Mouse (Mus musculus) embryonic facial prominence, embryonic 13.5 days (tissue): ENCODE measurements at regions not wholly inside any gene's neighbourhood (a gene's known extent, or its start where the extent isn't known, plus 50 kb on each side); places are given as distances from the start of the nearest gene placed in this dataset.
A peak's percentile ranks its signal among the peaks of the same experiment; 100 is the strongest.

ENCODE experiments used
- ATAC-seq: fragments of 200-750 bp; cut with Nextera tagmentation; 2 replicates; pipeline ENCODE4 v1.8.0; 2017; ENCODE audit warnings: low read depth; ENCODE audit not compliant: insufficient number of reproducible peaks, insufficient read depth, low FRiP score, low TSS enrichment
- H3K27ac ChIP-seq: fragments of 300-500 bp; sonication (generic); 2 replicates; pipeline ENCODE4 v1.5.1; 2015; ENCODE audit warnings: moderate library complexity, mild to moderate bottlenecking, inconsistent platforms
- H3K27me3 ChIP-seq: fragments of 300-500 bp; sonication (generic); 2 replicates; pipeline ENCODE4 v1.6.1; 2015; ENCODE audit warnings: mild to moderate bottlenecking, inconsistent platforms
- H3K36me3 ChIP-seq: fragments of 300-500 bp; sonication (generic); 2 replicates; pipeline ENCODE4 v1.6.1; 2015; ENCODE audit warnings: mild to moderate bottlenecking, inconsistent platforms
- H3K4me1 ChIP-seq: fragments of 300-500 bp; sonication (generic); 2 replicates; pipeline ENCODE4 v1.6.1; 2015; ENCODE audit warnings: inconsistent platforms
- H3K4me2 ChIP-seq: fragments of 300-500 bp; sonication (generic); 2 replicates; pipeline ENCODE4 v1.6.1; 2015; ENCODE audit warnings: moderate library complexity, mild to moderate bottlenecking, inconsistent platforms
- H3K4me3 ChIP-seq: fragments of 300-500 bp; sonication (generic); 2 replicates; pipeline ENCODE4 v1.5.1; 2015; ENCODE audit warnings: mild to moderate bottlenecking, inconsistent platforms
- H3K9ac ChIP-seq: fragments of 300-500 bp; sonication (generic); 2 replicates; pipeline ENCODE4 v1.6.1; 2015; ENCODE audit warnings: mild to moderate bottlenecking, inconsistent platforms
- H3K9me3 ChIP-seq: fragments of 300-500 bp; sonication (generic); 2 replicates; pipeline ENCODE4 v1.6.1; 2016; ENCODE audit warnings: inconsistent platforms
- WGBS: fragments of 180-500 bp; shearing (Covaris S2); methylation state at CpG from one replicate; pipeline ENCODE4 v1.1.7; 2015; ENCODE audit warnings: mixed read lengths; 5-methylcytosine and 5-hydroxymethylcytosine counted together

DNA sequence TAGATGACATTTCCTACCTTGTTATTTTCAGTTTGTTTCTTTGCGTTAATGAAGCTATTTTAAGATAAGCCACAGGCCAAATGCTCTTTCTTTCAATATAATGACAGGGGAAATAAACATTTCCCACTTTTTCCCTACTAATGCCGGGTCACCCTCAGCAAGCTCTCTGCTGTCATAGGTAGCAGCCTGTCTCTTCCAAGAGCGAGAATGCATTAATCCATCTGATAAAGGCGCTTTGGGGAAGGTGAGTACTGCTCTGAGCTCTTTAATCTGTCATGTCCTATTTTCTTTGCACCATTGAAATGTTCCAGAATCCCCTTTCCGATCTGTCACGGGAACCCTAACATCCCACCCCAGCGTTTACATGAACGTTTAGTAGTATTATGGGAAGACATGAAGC lies 96.0 kb upstream of the Mrps30 start:
- Histone ChIP-seq H3K4me1 (no peaks in the 10 kb centered on the region), H3K27ac (no peak overlapping the region), H3K9ac (no peak overlapping the region), H3K36me3 (no peaks in the 10 kb centered on the region), H3K4me2 (no peak overlapping the region), H3K4me3 (no peak overlapping the region), H3K9me3 (no peaks in the 10 kb centered on the region), H3K27me3 (no peaks in the 10 kb centered on the region)
- WGBS: 54% methylated on average over 8 of the region's 8 CpGs
- no peak for ATAC-seq

DNA sequence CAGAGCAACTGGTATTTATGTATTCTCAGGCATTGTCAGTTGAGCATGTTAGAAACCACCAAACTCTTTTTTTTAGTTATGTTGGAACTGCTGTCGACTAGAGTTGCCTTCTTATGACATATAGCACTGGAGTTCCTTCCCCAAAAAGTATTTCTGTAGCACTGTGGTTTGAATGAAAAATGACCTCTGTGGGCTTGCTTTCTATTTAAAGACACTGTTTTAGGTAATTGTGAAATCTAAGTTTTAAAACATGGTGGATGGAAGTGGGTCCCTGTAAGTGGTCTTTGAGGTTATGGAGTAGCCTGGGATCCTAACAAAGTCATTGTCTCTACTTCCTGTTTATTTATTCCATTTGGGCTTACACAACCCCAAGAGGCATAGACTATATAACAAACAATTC lies 93.2 kb upstream of the Mrps30 start:
- H3K27ac ChIP-seq: no peak overlapping the region
- no peak for ATAC-seq
- H3K4me3 ChIP-seq: no peak overlapping the region
- no peaks in the 10 kb centered on the region for H3K27me3 ChIP-seq
- no peaks in the 10 kb centered on the region for H3K9me3 ChIP-seq
- H3K4me1 ChIP-seq: no peaks in the 10 kb centered on the region
- no peaks in the 10 kb centered on the region for H3K36me3 ChIP-seq
- H3K9ac ChIP-seq: no peak overlapping the region
- no peak overlapping the region for H3K4me2 ChIP-seq
- 82% methylated on average over 1 of the region's 1 CpGs for WGBS

DNA sequence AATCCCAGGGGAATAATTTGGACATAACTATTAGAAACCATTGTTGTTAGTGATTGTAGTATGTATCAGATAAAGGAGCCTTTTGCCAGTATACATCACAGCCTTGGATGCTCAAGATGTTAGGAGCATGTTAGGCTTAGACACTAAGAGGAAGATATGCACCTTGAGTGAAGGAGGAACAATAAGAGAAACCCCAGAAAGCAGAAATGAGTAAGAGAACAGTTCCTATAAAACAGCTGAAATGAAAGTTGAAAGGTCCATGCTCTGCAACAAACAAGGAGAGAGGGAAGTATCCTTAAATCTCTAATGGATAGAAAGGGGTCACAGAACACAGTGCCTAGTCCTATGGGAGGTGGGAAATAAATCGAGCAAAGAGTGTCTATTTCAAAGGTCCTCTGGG lies 91.4 kb upstream of the Mrps30 start:
- Histone ChIP-seq H3K4me3 (no peak overlapping the region), H3K27me3 (no peaks in the 10 kb centered on the region), H3K4me2 (no peak overlapping the region), H3K4me1 (no peaks in the 10 kb centered on the region), H3K36me3 (no peaks in the 10 kb centered on the region), H3K27ac (no peak overlapping the region), H3K9ac (no peak overlapping the region), H3K9me3 (no peaks in the 10 kb centered on the region)
- no peak for ATAC-seq
- 23% methylated on average over 1 of the region's 1 CpGs for WGBS

GRCm38 (mm10) chr13:118472578-118472977 lies 85.5 kb upstream of the Mrps30 start:
- no peak for ATAC-seq
- no peaks in the 10 kb centered on the region for H3K27me3 ChIP-seq
- no peak overlapping the region for H3K4me3 ChIP-seq
- H3K4me2 ChIP-seq: no peak overlapping the region
- WGBS: 29% methylated on average over 7 of the region's 7 CpGs
- peaks cover 8% of the 10 kb centered on the region for H3K4me1 ChIP-seq
- H3K9ac ChIP-seq: no peak overlapping the region
- no peak overlapping the region for H3K27ac ChIP-seq
- H3K36me3 ChIP-seq: no peaks in the 10 kb centered on the region
- no peaks in the 10 kb centered on the region for H3K9me3 ChIP-seq

GRCm38 (mm10) chr13:118459672-118460384 lies 72.8 kb upstream of the Mrps30 start:
- WGBS: 42% methylated on average over 9 of the region's 9 CpGs
- Histone ChIP-seq H3K4me2 (peak overlapping the region; percentile 0; the same call in 1 of the 2 replicates), H3K36me3 (no peaks in the 10 kb centered on the region), H3K27me3 (no peaks in the 10 kb centered on the region), H3K9ac (no peak overlapping the region), H3K4me3 (no peak overlapping the region), H3K9me3 (no peaks in the 10 kb centered on the region), H3K4me1 (peaks cover 8% of the 10 kb centered on the region), H3K27ac (peak overlapping the region; percentile 65; the same call in 1 of the 2 replicates)
- no peak for ATAC-seq

DNA sequence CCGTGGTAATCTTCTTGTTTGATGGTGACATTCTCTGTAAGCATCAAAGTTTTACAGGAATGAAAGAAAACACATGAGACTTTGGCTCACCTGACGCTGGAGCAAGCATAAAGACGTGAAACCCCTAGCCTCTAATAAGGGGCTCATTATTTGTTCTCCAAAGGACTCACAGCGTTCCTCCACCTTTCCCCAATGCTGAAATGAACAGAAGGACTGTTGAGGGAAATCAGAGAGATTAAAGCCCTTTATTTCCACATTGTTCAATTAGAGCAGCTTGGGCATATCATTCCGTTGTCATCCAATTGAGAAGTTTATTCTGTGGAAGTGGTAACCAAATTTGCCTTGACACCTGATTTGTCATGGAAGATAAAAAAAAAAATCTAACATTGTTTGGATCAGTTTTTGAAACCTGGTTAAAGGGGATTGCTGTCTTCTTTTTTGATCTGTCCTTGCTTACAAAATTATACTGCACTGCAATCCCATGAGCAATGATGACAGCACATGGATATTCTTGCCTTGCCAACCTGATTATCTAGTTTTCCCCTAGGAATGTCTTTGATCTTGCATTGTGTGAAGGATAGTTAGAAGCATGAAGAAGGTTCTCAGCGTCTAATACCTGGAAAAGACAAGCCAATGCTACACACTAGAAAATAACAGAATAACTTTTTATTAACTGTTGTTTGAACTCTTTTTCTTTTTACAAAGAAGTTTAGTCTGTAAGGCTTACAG lies 62.1 kb upstream of the Mrps30 start:
- 47% methylated on average over 6 of the region's 6 CpGs for WGBS
- ATAC-seq: no peak
- H3K9me3 ChIP-seq: no peaks in the 10 kb centered on the region; the same call in 1 of the 2 replicates

DNA sequence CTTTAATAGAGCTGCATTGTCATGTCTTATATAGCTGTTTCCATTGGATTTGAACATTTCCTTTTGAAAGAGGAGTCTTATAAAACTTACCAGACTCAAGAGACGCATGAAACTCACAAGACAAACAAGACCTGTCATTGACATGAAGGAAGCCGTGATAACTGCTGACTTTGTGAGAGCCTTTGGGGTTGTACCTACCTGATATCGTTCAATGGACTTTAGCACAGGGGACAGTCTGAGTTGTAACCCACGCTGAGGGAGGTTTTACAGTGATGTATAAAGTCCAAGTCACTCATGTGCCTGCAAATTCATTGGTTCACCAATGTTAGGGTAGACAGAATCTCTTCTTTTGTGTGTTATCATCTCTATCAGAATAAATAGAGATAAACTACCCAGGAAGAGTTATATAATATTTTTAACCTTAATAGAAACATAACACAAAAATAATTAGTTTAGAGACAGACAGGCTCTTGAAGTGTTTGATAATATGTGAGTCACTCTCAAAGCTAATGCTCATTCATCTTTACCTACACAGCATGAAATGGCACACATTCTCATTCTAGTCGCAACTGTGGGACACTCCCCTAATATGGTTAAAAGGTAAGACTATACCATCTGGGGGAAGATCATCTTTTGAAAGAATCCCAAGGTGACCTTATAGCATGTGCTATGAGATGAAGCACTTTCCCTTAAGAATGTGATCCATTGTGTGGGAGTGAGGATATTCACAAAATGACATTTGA lies 54.4 kb upstream of the Mrps30 start:
- ATAC-seq: no peak
- Histone ChIP-seq H3K4me1 (no peaks in the 10 kb centered on the region), H3K27me3 (no peaks in the 10 kb centered on the region), H3K4me2 (no peak overlapping the region), H3K4me3 (no peak overlapping the region), H3K9ac (no peak overlapping the region), H3K36me3 (no peaks in the 10 kb centered on the region), H3K9me3 (no peaks in the 10 kb centered on the region), H3K27ac (no peak overlapping the region)
- WGBS: 89% methylated on average over 5 of the region's 5 CpGs

More for the DNA sequence above, 62.1 kb upstream of the Mrps30 start:
- Histone ChIP-seq H3K36me3 (no peaks in the 10 kb centered on the region), H3K4me3 (no peak overlapping the region), H3K4me1 (no peaks in the 10 kb centered on the region), H3K4me2 (no peak overlapping the region), H3K9ac (no peak overlapping the region), H3K27me3 (no peaks in the 10 kb centered on the region), H3K27ac (no peak overlapping the region)
